Mouse (Mus musculus): Measurements from ENCODE around the gene Gps1. TPM values are rescaled to one million over a fixed set of nuclear protein-coding genes. Genes with fewer than 3 reads are reported as not detected.
"Not testable (repeated sequence)": the region's sequence is repeated elsewhere in the genome, so short reads cannot be mapped to it uniquely, and the experiment has no call there.

Gene Gps1
- polyA plus RNA-seq, 1 experiment from 2014 or later, result 167 TPM

DNA sequence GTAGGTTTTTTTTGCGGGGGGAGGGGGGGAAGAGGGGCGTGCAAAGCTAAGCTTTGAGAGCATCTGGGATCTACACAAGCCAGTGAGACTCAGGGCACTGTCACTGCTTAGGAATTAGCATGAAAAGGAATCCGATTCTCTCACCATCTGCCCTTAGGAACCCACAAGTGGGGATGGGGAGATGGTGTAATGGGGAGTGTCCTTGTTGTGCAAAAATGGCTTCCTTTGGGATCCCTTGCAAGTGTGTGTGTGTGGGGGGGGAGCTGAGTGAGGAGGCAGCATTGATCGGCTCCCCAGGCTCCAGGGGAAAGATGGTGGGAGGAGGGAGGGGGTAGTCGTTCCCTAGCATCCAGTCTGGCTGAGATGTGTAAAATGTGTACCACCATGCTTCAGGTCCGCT is 6.9 kb upstream of the Gps1 start:
- H3K4me3 ChIP-seq (replicated peaks; ENCODE audit: low read length), result no peak overlapping the region
- no peak overlapping the region for H3K27ac ChIP-seq (ENCODE audit: low read length)
- H3K9ac ChIP-seq (ENCODE audit: low read length), result peak overlapping the region; percentile 26; the same call in 1 of the 2 replicates
- no peak overlapping the region for H3K4me2 ChIP-seq (ENCODE audit: low read depth, low read length)
- no peaks in the 10 kb centered on the region for H3K9me3 ChIP-seq (replicated peaks; ENCODE audit: control insufficient read depth, low read length)
- no peaks in the 10 kb centered on the region for H3K27me3 ChIP-seq (ENCODE audit: control insufficient read depth, insufficient read depth, low read length)
- no peaks in the 10 kb centered on the region for H3K36me3 ChIP-seq (ENCODE audit: control insufficient read depth, insufficient read depth, low read length)
- WGBS, result 39% methylated on average over 6 of the region's 6 CpGs
- H3K4me1 ChIP-seq (ENCODE audit: control insufficient read depth, insufficient read depth, low read length), result peaks cover 6% of the 10 kb centered on the region; the same call in 1 of the 2 replicates
- no peak for ATAC-seq (ENCODE audit: insufficient read depth, low FRiP score)

DNA sequence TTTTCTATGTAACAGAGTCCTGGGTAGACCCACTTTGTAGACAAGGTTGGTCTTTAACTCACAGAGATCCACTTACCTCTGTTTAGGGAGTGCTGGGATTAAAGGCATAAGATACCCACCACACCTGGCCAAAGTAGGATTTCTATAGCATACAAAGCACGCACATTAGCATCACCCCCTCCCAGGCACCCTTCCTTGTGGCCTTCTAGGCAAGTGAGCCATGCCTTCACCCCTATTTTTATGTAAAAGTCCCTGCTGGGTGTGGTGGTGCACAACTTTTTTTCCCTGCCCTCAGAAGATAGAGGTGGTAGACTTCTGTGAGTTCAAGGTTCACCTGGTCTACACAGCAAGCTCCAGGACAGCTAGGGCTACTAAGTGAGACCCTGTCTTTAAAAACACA is 4.2 kb upstream of the Gps1 start:
- ATAC-seq (ENCODE audit: insufficient read depth, low FRiP score), result no peak
- Histone ChIP-seq H3K9me3 (replicated peaks; ENCODE audit: control insufficient read depth, low read length) (no peaks in the 10 kb centered on the region), H3K27ac (ENCODE audit: low read length) (no peak overlapping the region), H3K4me3 (replicated peaks; ENCODE audit: low read length) (no peak overlapping the region), H3K36me3 (ENCODE audit: control insufficient read depth, insufficient read depth, low read length) (no peaks in the 10 kb centered on the region), H3K9ac (ENCODE audit: low read length) (no peak overlapping the region), H3K27me3 (ENCODE audit: control insufficient read depth, insufficient read depth, low read length) (no peaks in the 10 kb centered on the region), H3K4me2 (ENCODE audit: low read depth, low read length) (no peak overlapping the region), H3K4me1 (ENCODE audit: control insufficient read depth, insufficient read depth, low read length) (peaks cover 15% of the 10 kb centered on the region)
- WGBS, result 97% methylated on average over 1 of the region's 1 CpGs

- not testable (repeated sequence) for H3K9me3 ChIP-seq (replicated peaks; ENCODE audit: control insufficient read depth, low read length); H3K4me2 ChIP-seq (ENCODE audit: low read depth, low read length); H3K36me3 ChIP-seq (ENCODE audit: control insufficient read depth, insufficient read depth, low read length); H3K4me3 ChIP-seq (replicated peaks; ENCODE audit: low read length); ATAC-seq (ENCODE audit: insufficient read depth, low FRiP score); H3K9ac ChIP-seq (ENCODE audit: low read length); H3K27me3 ChIP-seq (ENCODE audit: control insufficient read depth, insufficient read depth, low read length); H3K27ac ChIP-seq (ENCODE audit: low read length)
- peaks cover 15% of the 10 kb centered on the region for H3K4me1 ChIP-seq (ENCODE audit: control insufficient read depth, insufficient read depth, low read length)
- 92% methylated on average over 6 of the region's 6 CpGs for WGBS
These were observed 2.7 kb upstream of the Gps1 start for GRCm38 (mm10) chr11:120781361-120781760.

DNA sequence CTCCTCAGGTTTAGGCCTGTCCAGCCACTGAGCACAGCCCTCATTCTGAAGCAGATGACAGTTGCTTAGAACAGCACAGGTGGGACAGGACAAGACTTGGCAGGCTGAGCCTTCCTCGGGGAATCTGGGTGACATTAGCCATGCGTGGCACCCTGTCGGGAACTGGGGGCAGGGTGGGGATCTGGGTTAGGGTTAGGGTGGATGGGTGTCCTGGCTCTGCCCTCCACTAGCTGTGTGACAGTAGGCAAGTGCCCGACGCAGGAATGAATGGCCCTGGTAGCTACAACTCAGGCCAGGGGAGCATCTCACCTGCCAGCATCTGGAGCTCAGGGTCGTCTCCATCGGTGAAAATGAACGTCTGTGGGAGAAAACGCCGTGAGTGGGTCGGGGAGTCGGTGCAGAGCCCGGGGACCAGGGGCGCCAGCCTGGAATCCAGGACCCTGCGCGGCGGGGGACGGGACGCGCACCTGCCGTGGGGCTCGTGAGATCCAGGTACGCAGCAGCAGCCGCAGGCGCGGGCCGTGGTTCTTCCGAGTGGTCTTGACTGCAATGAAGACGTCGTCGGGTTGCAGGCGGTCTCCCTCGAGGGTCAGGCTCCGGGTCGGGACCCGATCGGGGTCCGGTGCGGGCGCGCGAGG is 527 bp upstream of the Gps1 start:
- no peaks in the 10 kb centered on the region for H3K27me3 ChIP-seq (ENCODE audit: control insufficient read depth, insufficient read depth, low read length)
- H3K4me1 ChIP-seq (ENCODE audit: control insufficient read depth, insufficient read depth, low read length), result peaks cover 14% of the 10 kb centered on the region
- ATAC-seq (ENCODE audit: insufficient read depth, low FRiP score), result peak; percentile 3; the same call in 1 of the 2 replicates
- peak overlapping the region; percentile 79 for H3K4me3 ChIP-seq (replicated peaks; ENCODE audit: low read length)
- peak overlapping the region; percentile 89 for H3K9ac ChIP-seq (ENCODE audit: low read length)
- WGBS, result 2% methylated on average over 42 of the region's 42 CpGs
- H3K36me3 ChIP-seq (ENCODE audit: control insufficient read depth, insufficient read depth, low read length), result peaks cover 5% of the 10 kb centered on the region; the same call in 1 of the 2 replicates
- H3K27ac ChIP-seq (ENCODE audit: low read length), result peak overlapping the region; percentile 68
- peak overlapping the region; percentile 89 for H3K4me2 ChIP-seq (ENCODE audit: low read depth, low read length)
- H3K9me3 ChIP-seq (replicated peaks; ENCODE audit: control insufficient read depth, low read length), result no peaks in the 10 kb centered on the region

DNA sequence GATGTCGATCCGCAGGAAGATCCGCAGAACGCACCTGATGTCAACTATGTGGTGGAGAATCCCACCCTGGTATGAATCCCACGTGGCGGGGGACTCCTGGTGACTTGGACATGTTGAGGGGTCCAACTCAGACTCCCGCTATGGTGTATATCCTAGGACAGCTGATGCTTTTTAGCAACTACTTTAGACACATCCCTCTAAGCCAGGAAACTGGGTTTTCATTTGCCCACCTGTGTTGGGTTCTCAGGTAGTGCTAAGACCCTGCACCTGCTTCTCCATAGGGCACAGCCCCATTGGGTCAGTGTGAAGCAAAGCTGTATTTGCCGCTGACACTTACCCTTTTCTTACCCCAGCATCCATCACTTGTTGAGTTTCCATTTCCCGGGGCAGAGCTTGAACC is 1.1 kb downstream of the Gps1 start:
- H3K9me3 ChIP-seq (replicated peaks; ENCODE audit: control insufficient read depth, low read length), result no peaks in the 10 kb centered on the region
- peaks cover 7% of the 10 kb centered on the region; the same call in 1 of the 2 replicates for H3K36me3 ChIP-seq (ENCODE audit: control insufficient read depth, insufficient read depth, low read length)
- peaks cover 14% of the 10 kb centered on the region for H3K4me1 ChIP-seq (ENCODE audit: control insufficient read depth, insufficient read depth, low read length)
- H3K4me2 ChIP-seq (ENCODE audit: low read depth, low read length), result peak overlapping the region; percentile 89
- 28% methylated on average over 9 of the region's 9 CpGs for WGBS
- no peak overlapping the region; the same call in 1 of the 2 replicates for H3K27ac ChIP-seq (ENCODE audit: low read length)
- H3K9ac ChIP-seq (ENCODE audit: low read length), result peak overlapping the region; percentile 89
- H3K4me3 ChIP-seq (replicated peaks; ENCODE audit: low read length), result peak overlapping the region; percentile 79
- H3K27me3 ChIP-seq (ENCODE audit: control insufficient read depth, insufficient read depth, low read length), result no peaks in the 10 kb centered on the region
- no peak for ATAC-seq (ENCODE audit: insufficient read depth, low FRiP score)

DNA sequence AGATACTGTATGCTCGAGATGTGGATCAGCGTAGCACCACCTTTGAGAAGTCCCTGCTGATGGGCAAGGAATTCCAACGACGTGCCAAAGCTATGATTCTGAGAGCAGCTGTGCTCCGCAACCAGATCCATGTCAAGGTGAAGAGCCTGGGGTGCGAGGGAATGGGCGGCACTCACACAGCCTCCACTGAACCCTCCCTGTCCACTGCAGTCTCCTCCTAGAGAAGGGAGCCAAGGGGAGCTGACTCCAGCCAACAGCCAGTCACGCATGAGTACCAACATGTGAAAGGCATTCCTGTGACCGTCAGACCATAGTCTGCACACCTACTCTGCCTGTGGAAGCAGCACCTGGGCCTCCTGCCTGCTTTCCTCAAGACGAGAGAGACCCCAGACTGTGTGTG is 4.4 kb downstream of the Gps1 start:
- not testable (repeated sequence) for H3K9me3 ChIP-seq (replicated peaks; ENCODE audit: control insufficient read depth, low read length); H3K27me3 ChIP-seq (ENCODE audit: control insufficient read depth, insufficient read depth, low read length); H3K4me3 ChIP-seq (replicated peaks; ENCODE audit: low read length); H3K27ac ChIP-seq (ENCODE audit: low read length); ATAC-seq (ENCODE audit: insufficient read depth, low FRiP score); H3K4me2 ChIP-seq (ENCODE audit: low read depth, low read length); H3K9ac ChIP-seq (ENCODE audit: low read length); H3K4me1 ChIP-seq (ENCODE audit: control insufficient read depth, insufficient read depth, low read length)
- peaks cover 13% of the 10 kb centered on the region; the same call in 1 of the 2 replicates for H3K36me3 ChIP-seq (ENCODE audit: control insufficient read depth, insufficient read depth, low read length)
- WGBS, result 87% methylated on average over 10 of the region's 10 CpGs

GRCm38 (mm10) chr11:120789355-120789754 is 5.3 kb downstream of the Gps1 start:
- H3K36me3 ChIP-seq (ENCODE audit: control insufficient read depth, insufficient read depth, low read length), result peaks cover 13% of the 10 kb centered on the region; the same call in 1 of the 2 replicates
- H3K4me3 ChIP-seq (replicated peaks; ENCODE audit: low read length), result no peak overlapping the region
- 82% methylated on average over 4 of the region's 4 CpGs for WGBS

GRCm38 (mm10) chr11:120789810-120790209 is 5.7 kb downstream of the Gps1 start:
- no peak overlapping the region for H3K27ac ChIP-seq (ENCODE audit: low read length)
- H3K36me3 ChIP-seq (ENCODE audit: control insufficient read depth, insufficient read depth, low read length), result peaks cover 13% of the 10 kb centered on the region; the same call in 1 of the 2 replicates
- H3K9ac ChIP-seq (ENCODE audit: low read length), result no peak overlapping the region
- WGBS, result 65% methylated on average over 3 of the region's 3 CpGs
- H3K4me3 ChIP-seq (replicated peaks; ENCODE audit: low read length), result no peak overlapping the region
- no peaks in the 10 kb centered on the region for H3K27me3 ChIP-seq (ENCODE audit: control insufficient read depth, insufficient read depth, low read length)
- no peaks in the 10 kb centered on the region for H3K9me3 ChIP-seq (replicated peaks; ENCODE audit: control insufficient read depth, low read length)
- ATAC-seq (ENCODE audit: insufficient read depth, low FRiP score), result no peak
- H3K4me1 ChIP-seq (ENCODE audit: control insufficient read depth, insufficient read depth, low read length), result peaks cover 6% of the 10 kb centered on the region
- no peak overlapping the region for H3K4me2 ChIP-seq (ENCODE audit: low read depth, low read length)

More at GRCm38 (mm10) chr11:120789355-120789754, 5.3 kb downstream of the Gps1 start:
- peaks cover 7% of the 10 kb centered on the region for H3K4me1 ChIP-seq (ENCODE audit: control insufficient read depth, insufficient read depth, low read length)
- H3K27me3 ChIP-seq (ENCODE audit: control insufficient read depth, insufficient read depth, low read length), result no peaks in the 10 kb centered on the region
- ATAC-seq (ENCODE audit: insufficient read depth, low FRiP score), result no peak
- H3K9ac ChIP-seq (ENCODE audit: low read length), result no peak overlapping the region
- H3K27ac ChIP-seq (ENCODE audit: low read length), result no peak overlapping the region
- H3K9me3 ChIP-seq (replicated peaks; ENCODE audit: control insufficient read depth, low read length), result no peaks in the 10 kb centered on the region
- no peak overlapping the region for H3K4me2 ChIP-seq (ENCODE audit: low read depth, low read length)

DNA sequence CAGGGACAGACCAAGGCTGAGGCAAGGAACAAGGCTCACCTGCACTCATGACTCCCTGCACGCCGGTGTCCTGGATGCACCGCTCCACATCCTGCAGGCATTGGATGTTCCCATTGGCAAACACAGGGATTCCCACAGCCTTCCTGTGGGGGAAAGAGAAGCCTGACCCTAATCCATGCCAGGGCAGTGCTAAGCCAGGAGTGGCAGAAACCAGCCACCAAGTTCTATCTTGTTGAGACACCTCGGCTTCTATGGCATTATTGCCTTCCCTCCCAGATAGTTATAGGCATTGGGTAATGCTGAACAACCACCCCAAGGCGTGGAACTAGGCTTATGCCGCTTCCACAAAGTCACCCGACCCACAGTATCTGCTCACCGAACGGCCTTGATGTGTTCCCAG is 8.6 kb downstream of the Gps1 start:
- H3K27me3 ChIP-seq (ENCODE audit: control insufficient read depth, insufficient read depth, low read length), result no peaks in the 10 kb centered on the region
- no peaks in the 10 kb centered on the region for H3K9me3 ChIP-seq (replicated peaks; ENCODE audit: control insufficient read depth, low read length)
- no peak for ATAC-seq (ENCODE audit: insufficient read depth, low FRiP score)
- no peak overlapping the region for H3K27ac ChIP-seq (ENCODE audit: low read length)
- H3K9ac ChIP-seq (ENCODE audit: low read length), result no peak overlapping the region
- no peak overlapping the region for H3K4me3 ChIP-seq (replicated peaks; ENCODE audit: low read length)
- H3K4me2 ChIP-seq (ENCODE audit: low read depth, low read length), result no peak overlapping the region
- H3K36me3 ChIP-seq (ENCODE audit: control insufficient read depth, insufficient read depth, low read length), result peaks cover 13% of the 10 kb centered on the region; the same call in 1 of the 2 replicates
- peaks cover 10% of the 10 kb centered on the region for H3K4me1 ChIP-seq (ENCODE audit: control insufficient read depth, insufficient read depth, low read length)
- 95% methylated on average over 9 of the region's 9 CpGs for WGBS
